Mouse (Mus musculus): Measurements from ENCODE around the gene Uri1. TPM values are rescaled to one million over a fixed set of nuclear protein-coding genes. Genes with fewer than 3 reads are reported as not detected.

Uri1 gene
- 26.7 and 27.5 TPM in 2 replicates for polyA plus RNA-seq (2015; fragmentation: Nextera tagmentation; extraction: Ambion mirVana)

- Histone ChIP-seq H3K4me1 (ENCODE audit: control insufficient read depth, insufficient read depth, low read length) (no peaks in the 10 kb centered on the region), H3K9ac (ENCODE audit: low read length) (no peak within 1 kb of the TSS), H3K9me3 (replicated peaks; ENCODE audit: control insufficient read depth, low read length) (no peaks in the 10 kb centered on the region), H3K27ac (ENCODE audit: low read length) (no peak within 1 kb of the TSS), H3K4me3 (replicated peaks; ENCODE audit: low read length) (no peak within 1 kb of the TSS), H3K4me2 (ENCODE audit: low read depth, low read length) (no peak within 1 kb of the TSS), H3K36me3 (ENCODE audit: control insufficient read depth, insufficient read depth, low read length) (no peaks in the 10 kb centered on the region), H3K27me3 (ENCODE audit: control insufficient read depth, insufficient read depth, low read length) (no peaks in the 10 kb centered on the region)
- no peak for ATAC-seq (ENCODE audit: insufficient read depth, low FRiP score)
- WGBS, result 88% methylated on average over 8 of the region's 8 CpGs
Observed at GRCm38 (mm10) chr7:38023451-38023850, at the start of gene Uri1. Gene Uri1 (minus strand): TSS chr7:38023551.

GRCm38 (mm10) chr7:38071065-38071464 is 47.7 kb upstream of the Uri1 start:
- Histone ChIP-seq H3K4me1 (ENCODE audit: control insufficient read depth, insufficient read depth, low read length) (no peaks in the 10 kb centered on the region), H3K4me3 (replicated peaks; ENCODE audit: low read length) (no peak overlapping the region), H3K36me3 (ENCODE audit: control insufficient read depth, insufficient read depth, low read length) (no peaks in the 10 kb centered on the region), H3K9me3 (replicated peaks; ENCODE audit: control insufficient read depth, low read length) (no peaks in the 10 kb centered on the region), H3K27me3 (ENCODE audit: control insufficient read depth, insufficient read depth, low read length) (no peaks in the 10 kb centered on the region), H3K9ac (ENCODE audit: low read length) (no peak overlapping the region), H3K4me2 (ENCODE audit: low read depth, low read length) (no peak overlapping the region), H3K27ac (ENCODE audit: low read length) (no peak overlapping the region)
- ATAC-seq (ENCODE audit: insufficient read depth, low FRiP score), result no peak
- WGBS, result 68% methylated on average over 5 of the region's 5 CpGs

GRCm38 (mm10) chr7:38070663-38071062 is 47.3 kb upstream of the Uri1 start:
- H3K4me1 ChIP-seq (ENCODE audit: control insufficient read depth, insufficient read depth, low read length), result no peaks in the 10 kb centered on the region
- 37% methylated on average over 2 of the region's 2 CpGs for WGBS
- H3K9ac ChIP-seq (ENCODE audit: low read length), result no peak overlapping the region
- no peak overlapping the region for H3K4me3 ChIP-seq (replicated peaks; ENCODE audit: low read length)
- no peak overlapping the region for H3K4me2 ChIP-seq (ENCODE audit: low read depth, low read length)
- H3K27me3 ChIP-seq (ENCODE audit: control insufficient read depth, insufficient read depth, low read length), result no peaks in the 10 kb centered on the region
- H3K36me3 ChIP-seq (ENCODE audit: control insufficient read depth, insufficient read depth, low read length), result no peaks in the 10 kb centered on the region
- H3K9me3 ChIP-seq (replicated peaks; ENCODE audit: control insufficient read depth, low read length), result no peaks in the 10 kb centered on the region
- H3K27ac ChIP-seq (ENCODE audit: low read length), result no peak overlapping the region
- ATAC-seq (ENCODE audit: insufficient read depth, low FRiP score), result no peak

GRCm38 (mm10) chr7:38064431-38064830 is 41.1 kb upstream of the Uri1 start:
- Histone ChIP-seq H3K4me1 (ENCODE audit: control insufficient read depth, insufficient read depth, low read length) (no peaks in the 10 kb centered on the region), H3K4me3 (replicated peaks; ENCODE audit: low read length) (no peak overlapping the region), H3K9ac (ENCODE audit: low read length) (no peak overlapping the region), H3K27ac (ENCODE audit: low read length) (no peak overlapping the region), H3K4me2 (ENCODE audit: low read depth, low read length) (no peak overlapping the region), H3K27me3 (ENCODE audit: control insufficient read depth, insufficient read depth, low read length) (no peaks in the 10 kb centered on the region), H3K9me3 (replicated peaks; ENCODE audit: control insufficient read depth, low read length) (no peaks in the 10 kb centered on the region), H3K36me3 (ENCODE audit: control insufficient read depth, insufficient read depth, low read length) (no peaks in the 10 kb centered on the region)
- no peak for ATAC-seq (ENCODE audit: insufficient read depth, low FRiP score)
- WGBS, result 49% methylated on average over 4 of the region's 4 CpGs

GRCm38 (mm10) chr7:38061060-38061970 is 38.0 kb upstream of the Uri1 start:
- Histone ChIP-seq H3K4me3 (replicated peaks; ENCODE audit: low read length) (peak overlapping the region; percentile 47), H3K4me2 (ENCODE audit: low read depth, low read length) (peak overlapping the region; percentile 63), H3K9me3 (replicated peaks; ENCODE audit: control insufficient read depth, low read length) (no peaks in the 10 kb centered on the region), H3K27me3 (ENCODE audit: control insufficient read depth, insufficient read depth, low read length) (no peaks in the 10 kb centered on the region), H3K4me1 (ENCODE audit: control insufficient read depth, insufficient read depth, low read length) (no peaks in the 10 kb centered on the region), H3K36me3 (ENCODE audit: control insufficient read depth, insufficient read depth, low read length) (no peaks in the 10 kb centered on the region), H3K27ac (ENCODE audit: low read length) (peak overlapping the region; percentile 12; the same call in 1 of the 2 replicates), H3K9ac (ENCODE audit: low read length) (peak overlapping the region; percentile 64)
- 1% methylated on average over 57 of the region's 57 CpGs for WGBS
- peak; percentile 93 for ATAC-seq (ENCODE audit: insufficient read depth, low FRiP score)

- no peaks in the 10 kb centered on the region for H3K4me1 ChIP-seq (ENCODE audit: control insufficient read depth, insufficient read depth, low read length)
- H3K36me3 ChIP-seq (ENCODE audit: control insufficient read depth, insufficient read depth, low read length), result no peaks in the 10 kb centered on the region
- WGBS, result 69% methylated on average over 8 of the region's 8 CpGs
- H3K9me3 ChIP-seq (replicated peaks; ENCODE audit: control insufficient read depth, low read length), result no peaks in the 10 kb centered on the region
- H3K27me3 ChIP-seq (ENCODE audit: control insufficient read depth, insufficient read depth, low read length), result no peaks in the 10 kb centered on the region
- ATAC-seq (ENCODE audit: insufficient read depth, low FRiP score), result no peak
- no peak overlapping the region for H3K4me2 ChIP-seq (ENCODE audit: low read depth, low read length)
- no peak overlapping the region for H3K27ac ChIP-seq (ENCODE audit: low read length)
- H3K4me3 ChIP-seq (replicated peaks; ENCODE audit: low read length), result no peak overlapping the region
- no peak overlapping the region for H3K9ac ChIP-seq (ENCODE audit: low read length)
Observed at GRCm38 (mm10) chr7:38059636-38060330, 36.4 kb upstream of the Uri1 start.

GRCm38 (mm10) chr7:38059096-38059495 is 35.7 kb upstream of the Uri1 start:
- 23% methylated on average over 7 of the region's 7 CpGs for WGBS
- Histone ChIP-seq H3K4me2 (ENCODE audit: low read depth, low read length) (no peak overlapping the region), H3K9me3 (replicated peaks; ENCODE audit: control insufficient read depth, low read length) (no peaks in the 10 kb centered on the region), H3K4me3 (replicated peaks; ENCODE audit: low read length) (no peak overlapping the region), H3K27ac (ENCODE audit: low read length) (no peak overlapping the region), H3K27me3 (ENCODE audit: control insufficient read depth, insufficient read depth, low read length) (no peaks in the 10 kb centered on the region), H3K36me3 (ENCODE audit: control insufficient read depth, insufficient read depth, low read length) (no peaks in the 10 kb centered on the region), H3K4me1 (ENCODE audit: control insufficient read depth, insufficient read depth, low read length) (no peaks in the 10 kb centered on the region), H3K9ac (ENCODE audit: low read length) (no peak overlapping the region)
- no peak for ATAC-seq (ENCODE audit: insufficient read depth, low FRiP score)

- Histone ChIP-seq H3K9ac (ENCODE audit: low read length) (no peak overlapping the region), H3K4me1 (ENCODE audit: control insufficient read depth, insufficient read depth, low read length) (no peaks in the 10 kb centered on the region), H3K4me3 (replicated peaks; ENCODE audit: low read length) (no peak overlapping the region), H3K27me3 (ENCODE audit: control insufficient read depth, insufficient read depth, low read length) (no peaks in the 10 kb centered on the region), H3K9me3 (replicated peaks; ENCODE audit: control insufficient read depth, low read length) (no peaks in the 10 kb centered on the region), H3K4me2 (ENCODE audit: low read depth, low read length) (no peak overlapping the region), H3K27ac (ENCODE audit: low read length) (no peak overlapping the region), H3K36me3 (ENCODE audit: control insufficient read depth, insufficient read depth, low read length) (no peaks in the 10 kb centered on the region)
- ATAC-seq (ENCODE audit: insufficient read depth, low FRiP score), result no peak
- 78% methylated on average over 2 of the region's 2 CpGs for WGBS
Observed at GRCm38 (mm10) chr7:38055996-38056395, 32.6 kb upstream of the Uri1 start.

- H3K4me2 ChIP-seq (ENCODE audit: low read depth, low read length), result no peak overlapping the region
- H3K36me3 ChIP-seq (ENCODE audit: control insufficient read depth, insufficient read depth, low read length), result no peaks in the 10 kb centered on the region
- WGBS, result 85% methylated on average over 9 of the region's 9 CpGs
- H3K9ac ChIP-seq (ENCODE audit: low read length), result no peak overlapping the region
- H3K4me1 ChIP-seq (ENCODE audit: control insufficient read depth, insufficient read depth, low read length), result no peaks in the 10 kb centered on the region
- ATAC-seq (ENCODE audit: insufficient read depth, low FRiP score), result no peak
- H3K27ac ChIP-seq (ENCODE audit: low read length), result no peak overlapping the region
- H3K9me3 ChIP-seq (replicated peaks; ENCODE audit: control insufficient read depth, low read length), result no peaks in the 10 kb centered on the region
- H3K4me3 ChIP-seq (replicated peaks; ENCODE audit: low read length), result no peak overlapping the region
- H3K27me3 ChIP-seq (ENCODE audit: control insufficient read depth, insufficient read depth, low read length), result no peaks in the 10 kb centered on the region
Observed at GRCm38 (mm10) chr7:38054246-38054645, 30.9 kb upstream of the Uri1 start.
